Comparison of ENCODE assay signal across 8 mouse cellular contexts in the genomic region with DNA sequence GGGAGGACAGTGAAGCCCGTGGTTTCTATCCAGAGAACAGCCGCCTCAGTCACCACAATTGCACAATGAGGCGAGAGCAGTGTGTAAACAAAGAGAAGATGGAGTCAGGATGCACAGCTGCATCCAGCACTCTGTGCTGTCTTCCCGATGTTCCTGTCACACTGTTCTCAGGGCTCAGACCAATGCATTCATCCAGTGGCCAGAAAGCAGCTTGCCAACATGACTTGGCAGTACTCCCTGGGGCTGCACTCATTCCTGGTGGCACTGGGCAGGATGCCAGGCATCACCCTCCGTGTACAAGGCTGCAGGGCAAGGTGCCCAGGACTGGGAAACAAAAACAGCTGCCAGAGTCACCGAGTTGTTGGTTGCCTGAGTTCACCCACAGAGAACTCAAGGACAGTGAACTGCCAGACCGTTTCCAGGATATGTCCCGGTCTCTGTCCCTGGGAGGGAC.
A peak's percentile ranks its signal among the peaks of the same experiment; 100 is the strongest.
DNase-seq lines count a peak whose midpoint lies in the region; ATAC-seq and TF ChIP-seq lines count a peak whose summit lies in the region.

No protein-coding gene starts in this region.

- TF ChIP-seq CTCF in liver, postnatal 0 days (IDR thresholded peaks at IDR 0.05; ENCODE audit: low read depth) = no peak

- H3K27me3 ChIP-seq in liver, postnatal 0 days (ENCODE audit: insufficient read depth, low read length) = no peaks in the 10 kb centered on the region
- H3K27me3 ChIP-seq in heart, embryonic 13.5 days (replicated peaks) = no peaks in the 10 kb centered on the region
- H3K27me3 ChIP-seq in stomach, embryonic 16.5 days (ENCODE audit: control insufficient read depth, insufficient read depth, low read length) = no peaks in the 10 kb centered on the region

- DNase-seq in liver, postnatal 0 days = peak; percentile 63
- DNase-seq in liver = no peak
- peak; percentile 89 to 90 for DNase-seq in cerebellum, postnatal 14 days
- DNase-seq in layer of hippocampus, postnatal 10 days (ENCODE audit: low spot score in 2 of 2) = peak; percentile 94 to 96
- DNase-seq in embryo, embryonic 10.5 days (ENCODE audit: low spot score) = no peak

- no peak overlapping the region for H3K4me3 ChIP-seq in liver, postnatal 0 days (ENCODE audit: low read depth, low read length)
- no peak overlapping the region for H3K4me3 ChIP-seq in heart, embryonic 13.5 days
- H3K4me3 ChIP-seq in stomach, embryonic 16.5 days (replicated peaks; ENCODE audit: low read length) = no peak overlapping the region

- no peak overlapping the region for H3K9ac ChIP-seq in liver, postnatal 0 days (replicated peaks)
- H3K9ac ChIP-seq in heart, embryonic 13.5 days = no peak overlapping the region
- no peak overlapping the region for H3K9ac ChIP-seq in stomach, embryonic 16.5 days (ENCODE audit: low read length)

- H3K36me3 ChIP-seq in liver, postnatal 0 days (replicated peaks; ENCODE audit: insufficient read depth, low read length) = no peaks in the 10 kb centered on the region
- H3K36me3 ChIP-seq in heart, embryonic 13.5 days = no peaks in the 10 kb centered on the region
- no peaks in the 10 kb centered on the region for H3K36me3 ChIP-seq in stomach, embryonic 16.5 days (ENCODE audit: control insufficient read depth, insufficient read depth, low read length)

- H3K4me1 ChIP-seq in liver, postnatal 0 days (ENCODE audit: insufficient read depth) = no peaks in the 10 kb centered on the region
- peaks cover 11% of the 10 kb centered on the region for H3K4me1 ChIP-seq in heart, embryonic 13.5 days
- no peaks in the 10 kb centered on the region for H3K4me1 ChIP-seq in stomach, embryonic 16.5 days (ENCODE audit: control insufficient read depth, insufficient read depth, low read length)

- no peak overlapping the region for H3K4me2 ChIP-seq in liver, postnatal 0 days (ENCODE audit: low read depth, low read length)
- no peak overlapping the region for H3K4me2 ChIP-seq in heart, embryonic 13.5 days
- H3K4me2 ChIP-seq in stomach, embryonic 16.5 days (ENCODE audit: low read depth, low read length) = no peak overlapping the region

- TF ChIP-seq EP300 in liver, postnatal 0 days (IDR thresholded peaks at IDR 0.05; ENCODE audit: low read depth) = no peak

- H3K27ac ChIP-seq in liver, postnatal 0 days (ENCODE audit: low read depth) = no peak overlapping the region
- 0 out of 2 replicates have a peak overlapping the region, but pooled peaks have one; percentile 5 for H3K27ac ChIP-seq in heart, embryonic 13.5 days (replicated peaks)
- no peak overlapping the region for H3K27ac ChIP-seq in stomach, embryonic 16.5 days (ENCODE audit: low read length)

- peak; percentile 93 for ATAC-seq in liver, postnatal 0 days
- peak; percentile 31; the same call in 1 of the 2 replicates for ATAC-seq in heart, embryonic 13.5 days (ENCODE audit: extremely low read depth, insufficient number of reproducible peaks, low FRiP score, low TSS enrichment)
- ATAC-seq in megakaryocyte progenitor cell, adult 5-6 weeks (replicated peaks; ENCODE audit: poor library complexity) = peak; percentile 87
- peak; percentile 64 for ATAC-seq in stomach, embryonic 16.5 days (ENCODE audit: insufficient read depth, low FRiP score)

- H3K9me3 ChIP-seq in liver, postnatal 0 days (ENCODE audit: low read length) = no peaks in the 10 kb centered on the region
- H3K9me3 ChIP-seq in heart, embryonic 13.5 days = no peaks in the 10 kb centered on the region
- H3K9me3 ChIP-seq in stomach, embryonic 16.5 days (replicated peaks; ENCODE audit: control insufficient read depth, low read length) = no peaks in the 10 kb centered on the region

- 46% methylated on average over 8 of the region's 8 CpGs for WGBS in liver, postnatal 0 days (ENCODE audit: insufficient replicate concordance)
- 55% methylated on average over 8 of the region's 8 CpGs for WGBS in heart, embryonic 13.5 days
- WGBS in stomach, embryonic 16.5 days = 48% methylated on average over 8 of the region's 8 CpGs

Comparison
In these comparisons a context has a peak if more than half of its experiments do, and no peak if none do; other contexts are left out.
1. DNase-seq: peak in liver, postnatal 0 days (single experiment), cerebellum, postnatal 14 days (2 of 2) and layer of hippocampus, postnatal 10 days (2 of 2); none in liver (single experiment) and embryo, embryonic 10.5 days (single experiment).
2. ATAC-seq: peak in every context shown above with its lines; median percentile 93 in liver, postnatal 0 days; 87 in megakaryocyte progenitor cell, adult 5-6 weeks; 64 in stomach, embryonic 16.5 days; 31 in heart, embryonic 13.5 days.